Mouse (Mus musculus) heart, embryonic 14.5 days (tissue): ENCODE data around the gene Ier5l. TPM values are rescaled to one million over a fixed set of nuclear protein-coding genes. Genes with fewer than 3 reads are reported as not detected.
A peak's percentile ranks its signal among the peaks of the same experiment; 100 is the strongest.

ENCODE experiments used
- ATAC-seq: fragments of 200-750 bp; cut with Nextera tagmentation; 2 replicates; pipeline ENCODE4 v1.8.0; 2017; ENCODE audit warnings: low read depth, moderate TSS enrichment; ENCODE audit not compliant: insufficient number of reproducible peaks, insufficient read depth, low FRiP score
- H3K27ac ChIP-seq, 2 experiments: fragments of 200-500 bp in 1 of 2; fragments of 300-500 bp in 1 of 2; sonication (generic) in 1 of 2; replicated peaks in 1 of 2; 2 replicates each; pipeline ENCODE4 v1.5.1; 2012 to 2014; ENCODE audit warnings: low read depth in 2 of 2, low read length in 2 of 2, control low read depth in 1 of 2, mild to moderate bottlenecking in 1 of 2, mixed read lengths in 1 of 2; ENCODE audit not compliant: control insufficient read depth in 1 of 2, insufficient read depth in 1 of 2
- H3K27me3 ChIP-seq: fragments of 300-500 bp; sonication (generic); 2 replicates; pipeline ENCODE4 v1.6.1; 2014; ENCODE audit warnings: mild to moderate bottlenecking, low read length, control low read depth; ENCODE audit not compliant: control insufficient read depth, insufficient read depth
- H3K36me3 ChIP-seq: fragments of 300-500 bp; sonication (generic); 2 replicates; pipeline ENCODE4 v1.6.1; 2014; ENCODE audit warnings: mild to moderate bottlenecking, control low read depth, low read length, mixed read lengths; ENCODE audit not compliant: control insufficient read depth, insufficient read depth
- H3K4me1 ChIP-seq, 2 experiments: fragments of 200-500 bp in 1 of 2; fragments of 300-500 bp in 1 of 2; sonication (generic) in 1 of 2; 2 replicates each; pipeline ENCODE4 v1.6.1; 2012 to 2014; ENCODE audit warnings: low read length in 2 of 2, control low read depth in 1 of 2, mixed read lengths in 1 of 2; ENCODE audit not compliant: control insufficient read depth in 2 of 2, insufficient read depth in 2 of 2
- H3K4me2 ChIP-seq: fragments of 300-500 bp; sonication (generic); 2 replicates; pipeline ENCODE4 v1.6.1; 2014; ENCODE audit warnings: mild to moderate bottlenecking, low read length
- H3K4me3 ChIP-seq, 2 experiments: fragments of 200-500 bp in 1 of 2; fragments of 300-500 bp in 1 of 2; sonication (generic) in 1 of 2; 2 replicates each; pipeline ENCODE4 v1.5.1; 2012 to 2014; ENCODE audit warnings: low read length in 2 of 2, mild to moderate bottlenecking in 2 of 2, control low read depth in 1 of 2, low read depth in 1 of 2, moderate library complexity in 1 of 2; ENCODE audit not compliant: control insufficient read depth in 1 of 2, insufficient read depth in 1 of 2
- H3K9ac ChIP-seq: fragments of 300-500 bp; sonication (generic); 2 replicates; pipeline ENCODE4 v1.6.1; 2014; ENCODE audit warnings: mild to moderate bottlenecking, low read length
- H3K9me3 ChIP-seq: fragments of 300-500 bp; sonication (generic); 2 replicates; pipeline ENCODE4 v1.6.1; 2016; ENCODE audit warnings: low read length, control low read depth; ENCODE audit not compliant: control insufficient read depth
- whole genome bisulfite sequencing: fragments of 180-500 bp; shearing (Covaris S2); extraction: QIAGEN DNeasy Blood & Tissue Kit; methylation state at CpG from one replicate; pipeline ENCODE4 v1.1.7; 2014; 5-methylcytosine and 5-hydroxymethylcytosine counted together
- polyA plus RNA-seq: library from polyadenylated mRNA; unstranded; fragments of >200 nt; fragmentation: Nextera tagmentation; extraction: Ambion mirVana; gene quantifications from 2 replicates; pipeline ENCODE4 v1.2.1, GENCODE M21; 2014

Gene Ier5l
- polyA plus RNA-seq: 3.5 and 4.2 TPM in 2 replicates

GRCm38 (mm10) chr2:30474039-30474438 lies at the start of gene Ier5l:
Ier5l (minus strand) TSS chr2:30474219.
- Histone ChIP-seq H3K27ac (peak within 1 kb of the TSS; percentile 85 to 91), H3K4me3 (peak within 1 kb of the TSS; percentile 61 to 83), H3K9ac (peak within 1 kb of the TSS; percentile 96), H3K36me3 (no peaks in the 10 kb centered on the region), H3K27me3 (peaks cover 8% of the 10 kb centered on the region), H3K9me3 (no peaks in the 10 kb centered on the region), H3K4me1 (peaks cover 15 to 16% of the 10 kb centered on the region in 2 experiments), H3K4me2 (peak within 1 kb of the TSS; percentile 98)
- ATAC-seq: peak; percentile 76
- WGBS: under 1% methylated on average over 37 of the region's 37 CpGs

- Histone ChIP-seq H3K27me3 (no peaks in the 10 kb centered on the region), H3K36me3 (no peaks in the 10 kb centered on the region), H3K4me1 (peaks cover 12 to 15% of the 10 kb centered on the region in 2 experiments), H3K4me2 (no peak overlapping the region), H3K27ac (no peak overlapping the region), H3K9ac (no peak overlapping the region), H3K4me3 (no peak overlapping the region), H3K9me3 (no peaks in the 10 kb centered on the region)
- no peak for ATAC-seq
- WGBS: 72% methylated on average over 8 of the region's 8 CpGs
Observed at GRCm38 (mm10) chr2:30523727-30524126, 49.7 kb upstream of the Ier5l start.

GRCm38 (mm10) chr2:30510711-30511380 lies 36.8 kb upstream of the Ier5l start:
- Histone ChIP-seq H3K4me2 (no peak overlapping the region), H3K4me1 (peaks cover 7 to 13% of the 10 kb centered on the region in 2 experiments), H3K27ac (no peak overlapping the region), H3K9me3 (no peaks in the 10 kb centered on the region), H3K4me3 (no peak overlapping the region), H3K9ac (no peak overlapping the region), H3K27me3 (no peaks in the 10 kb centered on the region), H3K36me3 (no peaks in the 10 kb centered on the region)
- 69% methylated on average over 16 of the region's 16 CpGs for WGBS
- ATAC-seq: no peak

GRCm38 (mm10) chr2:30507138-30507727 lies 33.2 kb upstream of the Ier5l start:
- Histone ChIP-seq H3K4me2 (no peak overlapping the region), H3K27me3 (no peaks in the 10 kb centered on the region), H3K36me3 (no peaks in the 10 kb centered on the region), H3K4me3 (no peak overlapping the region), H3K4me1 (peaks cover 11% of the 10 kb centered on the region in 2 experiments), H3K9ac (no peak overlapping the region), H3K27ac (no peak overlapping the region), H3K9me3 (no peaks in the 10 kb centered on the region)
- ATAC-seq: no peak
- WGBS: 62% methylated on average over 11 of the region's 11 CpGs

- no peak; the same call in 1 of the 2 replicates for ATAC-seq
- peak overlapping the region in 1 of 2 experiments; percentile 61; a peak in 2 of 4 replicates for H3K27ac ChIP-seq
- H3K4me2 ChIP-seq: peak overlapping the region; percentile 39
- H3K4me3 ChIP-seq: no peak overlapping the region
- peak overlapping the region; percentile 50 for H3K9ac ChIP-seq
- no peaks in the 10 kb centered on the region for H3K9me3 ChIP-seq
- no peaks in the 10 kb centered on the region for H3K27me3 ChIP-seq
- 25% methylated on average over 23 of the region's 23 CpGs for WGBS
- H3K4me1 ChIP-seq: peaks cover 11% of the 10 kb centered on the region in 2 experiments
- H3K36me3 ChIP-seq: no peaks in the 10 kb centered on the region
Observed at GRCm38 (mm10) chr2:30503677-30504621, 29.9 kb upstream of the Ier5l start.

- no peak overlapping the region for H3K4me3 ChIP-seq
- ATAC-seq: no peak
- no peaks in the 10 kb centered on the region for H3K36me3 ChIP-seq
- WGBS: 75% methylated on average over 7 of the region's 7 CpGs
- no peak overlapping the region for H3K4me2 ChIP-seq
- no peaks in the 10 kb centered on the region for H3K9me3 ChIP-seq
- no peak overlapping the region for H3K27ac ChIP-seq
- no peak overlapping the region for H3K9ac ChIP-seq
- H3K4me1 ChIP-seq: peaks cover 11% of the 10 kb centered on the region in 2 experiments
- no peaks in the 10 kb centered on the region for H3K27me3 ChIP-seq
Observed at GRCm38 (mm10) chr2:30501701-30502100, 27.7 kb upstream of the Ier5l start.
